Mouse (Mus musculus): Measurements from ENCODE around the gene Ggct. TPM values are rescaled to one million over a fixed set of nuclear protein-coding genes. Genes with fewer than 3 reads are reported as not detected.

Ggct gene
- polyA plus RNA-seq (2017; shearing (Covaris generic)), result 31.6 TPM

GRCm38 (mm10) chr6:54992734-54993260, at the start of gene Ggct:
Gene Ggct, minus strand, starts transcription at chr6:54992950.

GRCm38 (mm10) chr6:55037799-55038670, 45.3 kb upstream of the Ggct start, which contains the start of gene Gars:
Gene Gars, plus strand, starts transcription at chr6:55038007.

DNA sequence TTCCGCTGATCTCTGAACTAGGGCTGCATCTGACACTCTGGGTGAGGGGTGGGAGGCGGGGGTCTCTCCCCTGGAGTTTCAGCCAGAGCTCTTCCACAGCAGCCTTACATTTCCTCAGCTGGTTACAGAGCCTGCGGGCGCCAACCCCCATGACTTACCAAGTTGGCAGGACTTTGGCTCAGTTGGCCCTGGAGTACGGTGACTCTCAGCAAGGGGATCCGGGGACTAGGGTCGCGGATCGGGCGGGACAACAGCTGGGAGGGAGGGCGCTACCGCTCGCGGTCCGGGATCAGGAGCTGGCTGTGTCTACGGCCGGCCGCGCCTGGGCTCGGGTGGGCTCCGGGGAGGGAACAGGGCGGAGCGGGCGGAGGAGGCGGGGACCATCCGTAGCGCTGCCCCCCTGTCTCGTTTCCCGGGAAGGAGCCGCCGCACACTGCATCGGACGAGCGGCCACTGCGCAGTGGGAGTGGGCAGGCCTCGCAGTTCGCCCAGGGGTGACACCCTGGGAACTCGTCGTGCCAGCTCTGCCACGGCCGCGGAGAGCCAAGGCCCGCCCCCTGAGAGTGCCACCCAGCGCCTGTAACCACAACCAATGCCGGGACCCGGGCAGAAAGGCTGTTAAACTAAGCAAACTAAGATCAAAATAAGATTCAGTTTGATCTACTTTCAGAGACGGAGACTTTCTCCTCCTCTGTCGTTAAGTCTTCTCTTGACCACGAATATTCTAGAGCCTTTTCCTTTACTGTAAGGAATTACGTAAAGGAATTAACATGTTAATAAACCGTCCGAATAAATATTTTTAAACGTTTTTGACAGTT, 20.4 kb downstream of the Ggct start, which contains the start of gene Nod1:
Gene Nod1 (minus strand): TSS at position 502 of the 818 bp plus-strand sequence.

Other genes starting within 250 kb of the Ggct start
- 14.7 TPM for gene Znrf2, start 176.0 kb downstream of the Ggct start, polyA plus RNA-seq (2017; shearing (Covaris generic))
- 65.6 TPM for gene Nod1, start 20.3 kb downstream of the Ggct start, polyA plus RNA-seq (2017; shearing (Covaris generic))
- 26.7 TPM for gene Gars, start 45.1 kb upstream of the Ggct start, polyA plus RNA-seq (2017; shearing (Covaris generic))
- gene Crhr2, start 140.1 kb upstream of the Ggct start, polyA plus RNA-seq (2017; shearing (Covaris generic)), result 0.13 TPM
- not detected for gene Inmt, start 182.1 kb upstream of the Ggct start, polyA plus RNA-seq (2017; shearing (Covaris generic))
- gene Mindy4, start 210.4 kb upstream of the Ggct start, polyA plus RNA-seq (2017; shearing (Covaris generic)), result 0.18 TPM

Data from inflammation-experienced regulatory T-cells, adult 16 weeks (primary cell).